Mouse (Mus musculus): ENCODE measurements at regions not wholly inside any gene's neighbourhood (a gene's known extent, or its start where the extent isn't known, plus 50 kb on each side); places are given as distances from the start of the nearest gene placed in this dataset.

GRCm38 (mm10) chr12:27492270-27492669 is 149.9 kb upstream of the Sox11 start:
- no peak for TF ChIP-seq CTCF (IDR thresholded peaks at IDR 0.05; ENCODE audit: extremely low read depth, insufficient read length, insufficient replicate concordance, low read depth, low read length)
- TF ChIP-seq POLR2A (IDR thresholded peaks at IDR 0.05; ENCODE audit: low read depth, low read length): no peak

Data from small intestine, adult 2 months (tissue).